Mouse (Mus musculus) neural tube, embryonic 15.5 days (tissue): ENCODE results near the gene Mthfsd. TPM values are rescaled to one million over a fixed set of nuclear protein-coding genes. Genes with fewer than 3 reads are reported as not detected.
A peak's percentile ranks its signal among the peaks of the same experiment; 100 is the strongest.

Experiments used
- ATAC-seq: fragments of 200-750 bp; cut with Nextera tagmentation; 2 replicates; pipeline ENCODE4 v1.8.0; 2017; ENCODE audit warnings: mild to moderate bottlenecking, moderate TSS enrichment, moderate library complexity; ENCODE audit not compliant: low FRiP score
- H3K27ac ChIP-seq: fragments of 300-500 bp; sonication (generic); replicated peaks from 2 replicates; pipeline ENCODE4 v1.5.1; 2015; ENCODE audit warnings: mild to moderate bottlenecking, inconsistent platforms
- H3K27me3 ChIP-seq: fragments of 300-500 bp; sonication (generic); replicated peaks from 2 replicates; pipeline ENCODE4 v1.6.1; 2015; ENCODE audit warnings: inconsistent platforms
- H3K36me3 ChIP-seq: fragments of 300-500 bp; sonication (generic); 2 replicates; pipeline ENCODE4 v1.6.1; 2015; ENCODE audit warnings: inconsistent platforms
- H3K4me1 ChIP-seq: fragments of 300-500 bp; sonication (generic); 2 replicates; pipeline ENCODE4 v1.6.1; 2015; ENCODE audit warnings: inconsistent platforms
- H3K4me2 ChIP-seq: fragments of 300-500 bp; sonication (generic); 2 replicates; pipeline ENCODE4 v1.6.1; 2015; ENCODE audit warnings: inconsistent platforms, mild to moderate bottlenecking, moderate library complexity
- H3K4me3 ChIP-seq: fragments of 300-500 bp; sonication (generic); replicated peaks from 2 replicates; pipeline ENCODE4 v1.5.1; 2015; ENCODE audit warnings: mild to moderate bottlenecking, inconsistent platforms
- H3K9ac ChIP-seq: fragments of 300-500 bp; sonication (generic); replicated peaks from 2 replicates; pipeline ENCODE4 v1.6.1; 2015; ENCODE audit warnings: mild to moderate bottlenecking, inconsistent platforms
- H3K9me3 ChIP-seq: fragments of 300-500 bp; sonication (generic); replicated peaks from 2 replicates; pipeline ENCODE4 v1.6.1; 2016; ENCODE audit warnings: inconsistent platforms
- WGBS: fragments of 180-500 bp; shearing (Covaris S2); methylation state at CpG from one replicate; pipeline ENCODE4 v1.1.7; 2015; ENCODE audit warnings: mixed read lengths; 5-methylcytosine and 5-hydroxymethylcytosine counted together
- polyA plus RNA-seq: library from polyadenylated mRNA; unstranded; fragments of >200 nt; fragmentation: Nextera tagmentation; extraction: Ambion mirVana; gene quantifications from 2 replicates; pipeline ENCODE4 v1.2.1, GENCODE M21; 2015

Mthfsd gene
- polyA plus RNA-seq, 1 experiment from 2014 or later: 50.6 TPM

DNA sequence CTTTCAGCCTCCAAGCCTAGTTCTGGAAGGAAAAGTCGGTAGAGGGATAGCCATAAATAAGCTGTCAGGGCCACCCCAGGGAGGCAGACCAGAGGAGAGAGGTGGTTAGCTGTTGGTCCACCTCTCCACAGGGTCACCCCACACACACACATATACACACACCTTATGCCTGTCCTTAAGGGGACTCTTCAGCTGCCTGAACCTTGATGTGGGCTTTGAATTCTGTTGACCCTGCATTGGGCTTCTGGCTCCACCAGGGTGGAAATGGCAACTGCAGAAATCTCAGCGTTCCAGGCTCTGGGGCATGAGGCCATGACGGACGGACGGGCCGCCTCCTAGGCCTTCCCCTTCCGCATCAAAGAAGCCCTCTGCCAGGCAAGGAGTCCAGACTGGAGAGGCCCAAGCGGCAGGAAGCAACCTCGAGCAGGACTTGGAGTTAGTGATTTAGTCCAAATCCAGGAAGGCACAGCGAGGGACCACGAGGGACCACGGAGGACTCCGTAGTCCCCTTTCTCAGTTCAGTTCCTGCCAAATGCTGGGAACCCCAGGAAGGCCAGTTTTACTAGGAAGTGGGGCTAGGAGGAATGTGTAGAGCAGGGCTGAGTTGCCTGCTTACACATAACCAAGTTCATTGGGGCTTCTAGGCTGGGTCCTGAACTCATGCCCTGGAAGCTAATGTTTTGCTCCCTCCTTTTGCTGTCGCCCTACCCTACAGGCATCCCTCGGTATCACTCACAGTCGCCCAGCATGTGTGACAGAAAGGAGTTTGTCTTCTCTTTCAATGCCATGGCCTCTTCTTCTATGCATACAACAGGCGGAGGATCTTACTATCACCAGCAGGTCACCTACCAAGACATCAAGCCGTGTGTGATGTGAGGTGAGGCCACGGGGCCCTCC is 21.9 kb downstream of the Mthfsd start:
- peaks cover 31% of the 10 kb centered on the region for H3K4me1 ChIP-seq
- 0 out of 2 replicates have a peak overlapping the region, but pooled peaks have one; percentile 2 for H3K4me2 ChIP-seq
- no peak overlapping the region for H3K9ac ChIP-seq
- H3K9me3 ChIP-seq: no peaks in the 10 kb centered on the region
- WGBS: 11% methylated on average over 19 of the region's 19 CpGs
- peak overlapping the region; percentile 8; the same call in 1 of the 2 replicates for H3K4me3 ChIP-seq
- no peaks in the 10 kb centered on the region for H3K36me3 ChIP-seq
- no peak for ATAC-seq
- peaks cover 97% of the 10 kb centered on the region for H3K27me3 ChIP-seq
- no peak overlapping the region for H3K27ac ChIP-seq

DNA sequence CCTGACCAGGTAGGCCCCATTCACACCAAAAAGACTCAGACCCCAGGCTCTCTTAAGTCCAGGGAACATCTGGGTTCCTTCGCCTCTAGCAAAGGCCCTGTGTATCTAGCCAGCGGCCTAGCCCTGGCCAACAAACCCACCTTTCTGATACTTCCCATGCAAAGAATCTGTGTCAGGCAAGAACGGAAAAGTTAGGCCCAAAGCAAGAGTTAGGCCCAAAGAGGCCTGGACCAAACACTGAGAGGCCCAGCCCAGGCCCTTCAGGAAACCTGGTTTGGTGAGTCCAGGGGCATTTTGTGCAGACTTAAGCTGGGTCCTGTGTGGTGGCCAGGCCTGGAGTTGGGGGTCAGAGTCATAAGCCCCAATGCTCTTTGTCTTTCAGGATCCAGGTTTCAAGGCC is 22.6 kb downstream of the Mthfsd start:
- H3K4me1 ChIP-seq: peaks cover 31% of the 10 kb centered on the region
- H3K4me3 ChIP-seq: no peak overlapping the region
- H3K27me3 ChIP-seq: peaks cover 97% of the 10 kb centered on the region
- 0 out of 2 replicates have a peak overlapping the region, but pooled peaks have one; percentile 2 for H3K4me2 ChIP-seq
- no peaks in the 10 kb centered on the region for H3K9me3 ChIP-seq
- no peaks in the 10 kb centered on the region for H3K36me3 ChIP-seq
- WGBS: 33% methylated on average over 3 of the region's 3 CpGs
- no peak for ATAC-seq
- H3K27ac ChIP-seq: no peak overlapping the region
- H3K9ac ChIP-seq: no peak overlapping the region

DNA sequence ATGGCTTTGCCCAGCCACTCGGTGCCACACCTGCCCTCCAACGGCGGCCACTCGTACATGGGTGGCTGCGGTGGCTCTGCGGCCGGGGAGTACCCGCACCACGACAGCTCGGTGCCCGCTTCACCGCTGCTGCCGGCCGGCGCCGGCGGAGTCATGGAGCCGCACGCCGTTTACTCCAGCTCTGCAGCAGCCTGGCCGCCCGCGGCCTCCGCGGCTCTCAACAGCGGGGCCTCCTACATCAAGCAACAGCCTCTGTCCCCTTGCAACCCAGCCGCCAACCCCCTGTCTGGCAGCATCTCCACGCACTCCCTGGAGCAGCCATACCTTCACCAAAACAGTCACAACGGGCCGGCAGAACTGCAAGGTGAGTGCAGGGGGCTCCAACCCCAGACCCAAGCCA is 23.2 kb downstream of the Mthfsd start:
- no peak for ATAC-seq
- H3K36me3 ChIP-seq: no peaks in the 10 kb centered on the region
- no peaks in the 10 kb centered on the region for H3K9me3 ChIP-seq
- H3K4me2 ChIP-seq: peak overlapping the region; percentile 67
- H3K27me3 ChIP-seq: peaks cover 97% of the 10 kb centered on the region
- H3K4me3 ChIP-seq: peak overlapping the region; percentile 37
- H3K27ac ChIP-seq: no peak overlapping the region
- H3K4me1 ChIP-seq: peaks cover 31% of the 10 kb centered on the region
- H3K9ac ChIP-seq: no peak overlapping the region; the same call in 1 of the 2 replicates
- 1% methylated on average over 30 of the region's 30 CpGs for WGBS

DNA sequence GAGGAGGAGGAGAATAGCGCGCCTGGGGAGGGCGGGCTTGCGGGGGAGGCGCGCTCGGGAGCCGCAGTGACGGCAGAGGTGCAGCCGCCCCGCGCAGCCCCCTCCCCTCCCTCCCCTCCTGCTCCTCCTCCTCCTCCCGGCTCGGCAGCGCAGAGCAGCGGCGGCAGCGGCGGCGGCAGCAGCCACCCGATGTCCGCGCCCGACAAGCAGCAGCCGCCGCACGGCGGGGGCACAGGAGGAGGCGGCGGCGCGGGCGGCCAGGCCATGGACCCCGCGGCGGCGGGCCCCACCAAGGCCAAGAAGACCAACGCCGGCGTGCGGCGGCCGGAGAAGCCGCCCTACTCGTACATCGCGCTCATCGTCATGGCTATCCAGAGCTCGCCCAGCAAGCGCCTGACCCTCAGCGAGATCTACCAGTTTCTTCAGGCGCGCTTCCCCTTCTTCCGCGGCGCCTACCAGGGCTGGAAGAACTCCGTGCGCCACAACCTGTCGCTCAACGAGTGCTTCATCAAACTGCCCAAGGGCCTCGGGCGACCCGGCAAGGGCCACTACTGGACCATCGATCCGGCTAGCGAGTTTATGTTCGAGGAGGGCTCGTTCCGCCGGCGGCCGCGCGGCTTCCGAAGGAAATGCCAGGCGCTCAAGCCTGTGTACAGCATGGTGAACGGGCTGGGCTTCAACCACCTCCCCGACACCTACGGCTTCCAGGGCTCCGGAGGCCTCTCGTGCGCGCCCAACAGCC is 23.8 kb downstream of the Mthfsd start, which contains the start of gene Foxf1:
Gene Foxf1 (plus strand): TSS at position 177 of the 742 bp plus-strand sequence.
- peaks cover 26% of the 10 kb centered on the region for H3K4me1 ChIP-seq
- H3K4me3 ChIP-seq: peak within 1 kb of the TSS; percentile 37
- H3K27ac ChIP-seq: 0 out of 2 replicates have a peak within 1 kb of the TSS, but pooled peaks have one; percentile 5
- H3K36me3 ChIP-seq: no peaks in the 10 kb centered on the region
- H3K9ac ChIP-seq: peak within 1 kb of the TSS; percentile 28; the same call in 1 of the 2 replicates
- H3K4me2 ChIP-seq: peak within 1 kb of the TSS; percentile 67
- peaks cover 97% of the 10 kb centered on the region for H3K27me3 ChIP-seq
- H3K9me3 ChIP-seq: no peaks in the 10 kb centered on the region
- ATAC-seq: no peak
- WGBS: under 1% methylated on average over 69 of the region's 83 CpGs

DNA sequence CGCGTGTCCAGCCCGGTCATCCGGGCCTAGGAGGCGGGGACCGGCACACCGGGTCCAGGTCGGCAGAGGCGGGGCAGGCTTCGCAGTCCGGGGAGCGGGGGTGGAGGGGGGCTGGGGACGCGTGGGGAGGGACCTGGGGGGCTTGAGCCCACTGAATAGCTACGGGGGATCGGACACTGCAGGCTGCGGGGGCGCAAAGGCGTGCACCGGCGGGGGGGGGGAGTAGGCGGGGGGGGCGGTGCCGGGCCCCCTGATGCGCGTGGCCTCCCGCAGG is 24.3 kb downstream of the Mthfsd start:
- Histone ChIP-seq H3K27me3 (peaks cover 97% of the 10 kb centered on the region), H3K36me3 (no peaks in the 10 kb centered on the region), H3K4me2 (peak overlapping the region; percentile 67), H3K27ac (no peak overlapping the region), H3K4me3 (peak overlapping the region; percentile 37), H3K4me1 (peaks cover 25% of the 10 kb centered on the region), H3K9ac (0 out of 2 replicates have a peak overlapping the region, but pooled peaks have one; percentile 28), H3K9me3 (no peaks in the 10 kb centered on the region)
- ATAC-seq: no peak
- WGBS: 1% methylated on average over 17 of the region's 27 CpGs

DNA sequence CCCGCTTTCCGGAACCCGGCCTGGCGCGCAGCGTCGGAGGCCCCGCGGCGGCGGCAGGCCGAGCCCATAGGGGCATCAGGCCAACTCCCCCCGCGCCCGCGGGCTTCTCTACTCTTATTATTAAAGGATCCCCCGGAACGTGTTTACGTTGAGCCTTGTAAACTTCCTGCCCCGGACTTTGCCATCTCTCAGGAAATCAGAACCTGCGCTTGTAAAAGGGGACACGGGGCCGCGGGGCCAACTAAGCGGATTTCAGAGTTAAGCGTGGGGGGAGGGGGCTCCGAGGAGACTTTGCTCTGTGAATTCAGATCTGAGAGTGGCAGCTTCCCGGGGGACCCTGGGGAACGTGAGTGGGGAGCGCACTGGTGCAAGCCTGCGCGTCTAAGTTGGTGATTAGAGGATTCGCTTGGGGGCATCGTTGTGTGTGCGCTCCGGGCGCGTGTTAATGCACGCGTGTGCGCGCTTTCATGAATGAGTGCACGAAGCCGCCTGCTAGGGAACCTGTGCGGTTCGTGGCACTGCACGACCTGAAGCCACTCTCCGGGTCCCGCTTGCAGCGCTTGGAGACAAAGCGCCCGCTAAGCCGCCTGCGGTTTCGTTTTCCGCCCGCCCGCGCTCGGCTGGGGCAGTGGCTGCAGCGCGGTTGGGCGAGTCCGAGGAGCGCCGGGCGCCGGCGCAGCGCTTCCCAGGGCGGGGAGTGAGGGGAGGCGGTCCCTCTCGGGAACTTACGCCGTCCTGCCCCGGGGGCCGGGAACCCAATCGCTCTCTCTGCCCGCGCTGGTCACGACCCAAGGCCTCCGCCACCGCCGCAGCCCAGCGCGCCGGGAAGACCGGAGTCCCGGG is 24.9 kb downstream of the Mthfsd start:
- peaks cover 25% of the 10 kb centered on the region for H3K4me1 ChIP-seq
- WGBS: under 1% methylated on average over 89 of the region's 89 CpGs
- ATAC-seq: no peak
- 0 out of 2 replicates have a peak overlapping the region, but pooled peaks have one; percentile 5 for H3K27ac ChIP-seq
- H3K4me3 ChIP-seq: peak overlapping the region; percentile 37
- H3K4me2 ChIP-seq: peak overlapping the region; percentile 67
- no peaks in the 10 kb centered on the region for H3K9me3 ChIP-seq
- H3K9ac ChIP-seq: 0 out of 2 replicates have a peak overlapping the region, but pooled peaks have one; percentile 28
- H3K36me3 ChIP-seq: no peaks in the 10 kb centered on the region
- H3K27me3 ChIP-seq: peaks cover 97% of the 10 kb centered on the region

DNA sequence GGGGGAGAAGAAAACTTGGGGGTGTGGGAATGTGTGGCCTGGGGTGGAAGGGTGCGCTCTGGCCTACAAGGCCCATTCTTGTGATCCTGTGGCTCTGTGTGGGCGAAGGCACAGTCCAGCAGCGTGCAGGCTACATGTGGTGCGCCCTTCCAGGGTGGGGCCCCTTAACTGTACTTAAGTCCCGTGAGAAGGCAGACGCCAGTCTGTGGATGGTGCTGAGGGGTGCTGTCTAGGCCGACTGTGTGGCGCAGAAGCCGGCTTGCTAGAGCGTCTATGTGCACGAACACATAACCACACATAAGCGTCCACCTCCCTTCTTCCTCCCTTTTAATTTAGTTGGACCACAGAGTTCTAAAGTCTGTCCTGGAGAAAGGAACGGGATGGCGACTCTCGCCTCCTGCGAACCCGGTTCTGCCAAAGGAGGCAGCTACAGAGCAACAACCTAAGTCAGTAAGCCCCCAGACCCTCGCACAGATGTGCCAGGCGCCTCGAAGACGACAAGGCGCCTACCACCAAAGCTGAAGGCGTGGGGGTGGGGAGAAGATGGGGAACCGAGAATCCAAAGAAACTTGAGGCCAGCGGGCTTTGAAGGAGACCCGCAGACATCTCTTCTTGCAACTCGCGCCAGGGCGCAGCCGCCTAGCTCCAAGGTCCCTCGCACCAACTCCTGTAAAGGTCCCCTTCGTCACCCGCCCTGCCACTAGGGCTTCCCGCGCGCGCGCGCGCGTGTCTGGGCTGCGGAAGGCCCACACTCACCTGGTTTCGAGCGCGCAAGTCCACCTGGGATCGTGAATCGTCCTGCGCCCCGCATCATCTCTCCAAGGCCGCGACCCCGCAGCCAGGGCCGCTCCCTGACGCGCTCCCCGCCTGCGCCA is 25.7 kb downstream of the Mthfsd start:
- WGBS: under 1% methylated on average over 57 of the region's 57 CpGs

DNA sequence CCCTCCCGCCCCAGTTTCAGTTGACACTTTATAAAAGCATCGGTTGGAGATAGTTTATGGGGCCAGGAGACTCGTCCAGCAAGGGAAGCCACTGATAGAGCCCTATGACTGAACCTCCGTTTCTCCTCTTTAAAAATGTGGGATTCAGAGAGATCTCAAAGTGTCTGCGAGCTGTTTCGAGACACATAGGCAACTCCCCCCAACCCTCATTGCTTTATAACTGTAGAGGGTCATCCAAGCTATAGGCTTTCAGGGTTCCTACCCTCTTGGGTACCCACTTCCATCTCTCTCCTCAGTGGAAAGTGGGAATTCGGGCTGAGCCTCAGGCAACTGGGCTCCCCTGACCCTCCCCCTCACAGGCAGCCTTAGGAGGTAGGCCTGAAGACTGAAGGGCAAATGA is 26.8 kb downstream of the Mthfsd start:
- no peak for ATAC-seq
- no peak overlapping the region for H3K27ac ChIP-seq
- peaks cover 25% of the 10 kb centered on the region for H3K4me1 ChIP-seq
- H3K9ac ChIP-seq: no peak overlapping the region
- no peaks in the 10 kb centered on the region for H3K36me3 ChIP-seq
- 2% methylated on average over 7 of the region's 7 CpGs for WGBS
- no peak overlapping the region for H3K4me3 ChIP-seq
- H3K27me3 ChIP-seq: peaks cover 98% of the 10 kb centered on the region
- no peak overlapping the region for H3K4me2 ChIP-seq
- H3K9me3 ChIP-seq: 0 out of 2 replicates have a peak, but pooled peaks cover under 1% of the 10 kb centered on the region

More for the DNA sequence above, 25.7 kb downstream of the Mthfsd start:
- ATAC-seq: no peak
- no peak overlapping the region for H3K27ac ChIP-seq
- no peaks in the 10 kb centered on the region for H3K36me3 ChIP-seq
- H3K27me3 ChIP-seq: peaks cover 98% of the 10 kb centered on the region
- H3K4me2 ChIP-seq: peak overlapping the region; percentile 67
- peak overlapping the region; percentile 37 for H3K4me3 ChIP-seq
- no peak overlapping the region for H3K9ac ChIP-seq
- no peaks in the 10 kb centered on the region for H3K9me3 ChIP-seq
- peaks cover 25% of the 10 kb centered on the region for H3K4me1 ChIP-seq

DNA sequence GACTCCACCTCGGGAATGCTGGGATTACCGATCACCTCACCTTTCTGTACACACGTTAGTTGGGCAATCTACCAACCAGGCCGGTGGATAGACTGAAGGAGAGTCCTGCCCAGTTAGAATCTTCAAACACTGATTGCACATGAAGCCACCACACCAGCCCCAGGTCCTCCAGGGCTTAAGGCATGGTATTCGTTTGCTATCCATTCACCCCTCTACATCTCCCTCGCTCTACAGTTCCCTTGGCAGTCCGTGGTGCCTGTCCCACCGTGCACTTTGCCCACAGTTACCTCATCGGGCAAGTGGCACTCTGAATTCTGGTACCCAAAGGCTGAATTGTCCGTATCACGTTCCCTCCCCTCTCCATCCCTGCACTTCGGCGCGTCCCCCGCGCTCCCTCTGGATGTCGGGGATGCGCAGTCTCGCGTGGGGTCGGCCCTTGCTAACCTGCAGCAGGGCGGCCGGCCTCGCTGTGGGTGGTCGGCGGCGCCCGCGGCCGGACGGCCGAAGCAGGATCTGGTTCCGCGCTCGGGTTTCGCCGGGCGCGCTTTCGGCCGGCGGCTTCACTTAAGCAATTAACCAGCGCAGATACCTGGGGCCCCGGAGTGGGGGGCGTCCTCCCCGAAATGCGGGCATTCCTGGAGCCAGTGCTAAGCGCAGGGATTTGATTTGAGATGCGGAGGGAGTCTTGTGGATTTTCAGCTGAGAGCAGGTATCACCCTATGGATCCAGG is 27.7 kb downstream of the Mthfsd start:
- Histone ChIP-seq H3K36me3 (no peaks in the 10 kb centered on the region), H3K9ac (no peak overlapping the region), H3K9me3 (0 out of 2 replicates have a peak, but pooled peaks cover 4% of the 10 kb centered on the region), H3K27ac (no peak overlapping the region), H3K27me3 (peaks cover 98% of the 10 kb centered on the region), H3K4me2 (no peak overlapping the region), H3K4me3 (no peak overlapping the region; the same call in 1 of the 2 replicates), H3K4me1 (peaks cover 25% of the 10 kb centered on the region)
- ATAC-seq: no peak
- under 1% methylated on average over 49 of the region's 49 CpGs for WGBS

DNA sequence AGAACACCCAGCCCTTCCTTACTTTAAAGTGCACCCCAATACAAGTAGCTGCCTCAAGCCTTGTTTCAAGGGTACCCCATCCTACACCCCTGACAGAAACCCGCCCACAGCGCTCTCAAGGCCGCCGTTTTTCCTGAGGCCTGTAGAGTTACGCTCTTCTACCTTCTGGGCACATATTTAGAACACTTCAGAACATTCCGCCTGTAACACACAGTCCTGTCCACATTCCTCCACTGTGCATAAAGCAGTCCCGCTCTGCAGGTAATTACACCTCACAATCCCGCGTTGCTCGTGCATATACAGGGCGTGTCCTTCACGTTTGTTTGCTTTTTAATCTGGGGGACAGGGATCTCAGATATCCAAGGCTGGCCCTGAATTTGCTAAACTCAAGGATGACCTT is 28.2 kb downstream of the Mthfsd start:
- Histone ChIP-seq H3K4me3 (no peak overlapping the region), H3K9me3 (0 out of 2 replicates have a peak, but pooled peaks cover 4% of the 10 kb centered on the region), H3K36me3 (no peaks in the 10 kb centered on the region), H3K4me2 (no peak overlapping the region), H3K27me3 (peaks cover 94% of the 10 kb centered on the region), H3K27ac (no peak overlapping the region), H3K4me1 (peaks cover 23% of the 10 kb centered on the region), H3K9ac (no peak overlapping the region)
- 5% methylated on average over 12 of the region's 12 CpGs for WGBS
- ATAC-seq: no peak
